Mouse (Mus musculus): ENCODE results near the gene H2-Q10.
"Not testable (repeated sequence)": the region's sequence is repeated elsewhere in the genome, so short reads cannot be mapped to it uniquely, and the experiment has no call there.

The H2-Q10 gene

GRCm38 (mm10) chr17:35458247-35458646 lies 11.6 kb upstream of the H2-Q10 start:
- not testable (repeated sequence) for DNase-seq (ENCODE audit: low spot score in 2 of 2)

- not testable (repeated sequence) for DNase-seq (ENCODE audit: low spot score in 2 of 2)
Observed at GRCm38 (mm10) chr17:35460513-35461341, 9.2 kb upstream of the H2-Q10 start.

- peak in 1 of 2 experiments; percentile 20 for DNase-seq (ENCODE audit: low spot score in 2 of 2)
Observed at GRCm38 (mm10) chr17:35465651-35466050, 4.2 kb upstream of the H2-Q10 start.

GRCm38 (mm10) chr17:35468936-35469335 lies 953 bp upstream of the H2-Q10 start:
- not testable (repeated sequence) for DNase-seq (ENCODE audit: low spot score in 2 of 2)

- peak; percentile 43 to 64 for DNase-seq (ENCODE audit: low spot score in 2 of 2)
Observed at GRCm38 (mm10) chr17:35484066-35484465, 14.2 kb downstream of the H2-Q10 start.

- no peak for DNase-seq (ENCODE audit: low spot score in 2 of 2)
Observed at GRCm38 (mm10) chr17:35485702-35486101, 15.8 kb downstream of the H2-Q10 start.

- DNase-seq (ENCODE audit: low spot score in 2 of 2): no peak
Observed at GRCm38 (mm10) chr17:35486726-35487125, 16.8 kb downstream of the H2-Q10 start.

- no peak for DNase-seq (ENCODE audit: low spot score in 2 of 2)
Observed at GRCm38 (mm10) chr17:35488041-35488440, 18.2 kb downstream of the H2-Q10 start.

- no peak for DNase-seq (ENCODE audit: low spot score in 2 of 2)
Observed at GRCm38 (mm10) chr17:35490320-35490719, 20.4 kb downstream of the H2-Q10 start.

GRCm38 (mm10) chr17:35497124-35497523 lies 27.2 kb downstream of the H2-Q10 start:
- DNase-seq (ENCODE audit: low spot score in 2 of 2): no peak

- no peak for DNase-seq (ENCODE audit: low spot score in 2 of 2)
Observed at GRCm38 (mm10) chr17:35502226-35502625, 32.3 kb downstream of the H2-Q10 start.

- no peak for DNase-seq (ENCODE audit: low spot score in 2 of 2)
Observed at GRCm38 (mm10) chr17:35502762-35503161, 32.9 kb downstream of the H2-Q10 start.

- no peak for DNase-seq (ENCODE audit: low spot score in 2 of 2)
Observed at GRCm38 (mm10) chr17:35503849-35504248, 34.0 kb downstream of the H2-Q10 start.

GRCm38 (mm10) chr17:35504628-35505481 lies 35.0 kb downstream of the H2-Q10 start:
- no peak for DNase-seq (ENCODE audit: low spot score in 2 of 2)

- no peak for DNase-seq (ENCODE audit: low spot score in 2 of 2)
Observed at GRCm38 (mm10) chr17:35505776-35506175, 35.9 kb downstream of the H2-Q10 start, which contains the start of gene Pou5f1. Gene Pou5f1 (plus strand): TSS chr17:35506018.

GRCm38 (mm10) chr17:35506881-35507280 lies 37.0 kb downstream of the H2-Q10 start:
- no peak for DNase-seq (ENCODE audit: low spot score in 2 of 2)

- DNase-seq (ENCODE audit: low spot score in 2 of 2): no peak
Observed at GRCm38 (mm10) chr17:35507556-35508260, 37.8 kb downstream of the H2-Q10 start.

GRCm38 (mm10) chr17:35508279-35508678 lies 38.4 kb downstream of the H2-Q10 start:
- DNase-seq (ENCODE audit: low spot score in 2 of 2): not testable (repeated sequence)

GRCm38 (mm10) chr17:35509284-35509683 lies 39.4 kb downstream of the H2-Q10 start:
- no peak for DNase-seq (ENCODE audit: low spot score in 2 of 2)

GRCm38 (mm10) chr17:35512916-35513626 lies 43.2 kb downstream of the H2-Q10 start:
- DNase-seq (ENCODE audit: low spot score in 2 of 2): no peak

- DNase-seq (ENCODE audit: low spot score in 2 of 2): peak; percentile 58 to 82
Observed at GRCm38 (mm10) chr17:35513886-35514285, 44.0 kb downstream of the H2-Q10 start.

Measured in cerebellum, postnatal 4 days (tissue).